Mouse (Mus musculus) spleen, adult 12 weeks (tissue): ENCODE measurements around the gene Dctn5.

Experiments
- DNase-seq: peaks from one replicate; pipeline ENCODE4 v3.0.0; 2022; ENCODE audit warnings: low spot score

Dctn5 gene

DNA sequence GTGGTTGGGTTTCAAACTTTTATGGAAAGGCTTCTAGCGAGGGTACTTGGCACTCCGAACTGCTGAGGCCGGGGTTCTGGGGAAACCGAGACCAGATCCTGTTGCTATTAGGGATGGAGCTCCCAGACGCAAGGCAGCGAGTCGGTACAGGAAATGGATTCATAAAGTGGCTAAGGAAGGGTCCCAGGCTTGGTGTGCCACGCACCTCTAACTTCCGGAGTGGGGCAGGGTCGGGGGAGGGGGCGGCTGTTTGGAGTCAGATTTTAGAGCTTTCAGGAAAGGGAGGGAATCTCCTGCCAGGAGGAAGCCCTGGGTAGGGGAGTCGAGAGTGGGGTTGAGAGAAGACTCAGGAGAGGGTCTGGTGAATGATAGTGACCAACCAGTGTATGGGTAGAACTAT is 27.2 kb downstream of the Dctn5 start:
- DNase-seq = no peak

DNA sequence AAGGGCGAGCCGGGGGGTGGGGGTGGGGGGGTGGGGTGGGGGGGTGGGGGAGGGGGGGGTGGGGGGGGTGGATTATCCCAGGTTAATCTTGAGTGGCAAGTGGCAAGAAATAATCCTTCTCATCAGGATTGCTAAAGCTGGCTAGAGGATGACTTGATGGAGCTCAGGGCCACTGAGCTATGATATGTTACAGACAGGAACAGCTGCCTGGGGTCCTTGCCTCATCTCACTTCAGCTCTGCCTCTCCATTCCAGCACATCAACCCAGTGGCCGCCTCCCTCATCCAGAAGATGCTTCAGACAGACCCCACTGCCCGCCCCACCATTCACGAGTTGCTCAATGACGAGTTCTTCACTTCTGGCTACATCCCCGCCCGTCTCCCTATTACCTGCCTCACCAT is 30.9 kb downstream of the Dctn5 start:
- no peak for DNase-seq

DNA sequence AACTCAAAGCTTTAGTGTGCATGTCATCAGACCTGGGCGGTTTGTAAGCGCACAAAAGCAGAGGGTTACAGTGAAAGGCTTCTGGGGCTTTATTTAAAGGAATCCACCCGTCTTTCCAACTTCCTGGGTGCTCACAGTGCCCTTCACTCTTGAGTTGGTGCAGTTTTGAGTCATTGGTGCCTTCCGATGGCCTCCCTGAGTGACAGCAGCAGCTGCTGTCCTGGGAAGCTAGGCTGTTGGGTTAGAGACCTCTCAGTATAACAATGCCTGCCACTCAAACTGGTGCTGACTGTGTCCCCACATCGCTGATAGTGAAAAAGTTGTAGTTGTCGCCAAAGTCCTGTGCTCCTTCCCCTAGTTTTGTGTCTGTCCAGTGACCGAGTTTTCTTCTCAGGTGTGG is 34.4 kb downstream of the Dctn5 start:
- DNase-seq = no peak

DNA sequence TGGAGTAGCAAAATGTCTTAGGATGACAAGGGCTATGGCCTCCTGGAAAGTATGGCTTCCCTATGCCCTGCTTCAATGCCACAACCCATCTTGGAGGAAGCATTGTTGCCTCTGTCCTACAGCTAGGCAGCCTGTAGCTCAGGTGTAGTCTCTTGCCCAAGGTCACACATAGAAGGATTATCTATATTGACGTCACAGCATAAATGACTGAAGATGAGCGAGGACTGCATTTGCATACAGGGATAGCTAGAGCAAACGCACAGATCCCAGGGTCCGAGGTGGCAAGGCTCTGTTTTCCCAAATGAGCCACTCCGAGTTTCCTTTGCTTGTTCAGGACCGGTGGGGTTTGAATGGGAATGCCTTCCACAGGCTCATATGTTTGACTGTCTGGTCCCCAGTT is 37.9 kb downstream of the Dctn5 start:
- no peak for DNase-seq

DNA sequence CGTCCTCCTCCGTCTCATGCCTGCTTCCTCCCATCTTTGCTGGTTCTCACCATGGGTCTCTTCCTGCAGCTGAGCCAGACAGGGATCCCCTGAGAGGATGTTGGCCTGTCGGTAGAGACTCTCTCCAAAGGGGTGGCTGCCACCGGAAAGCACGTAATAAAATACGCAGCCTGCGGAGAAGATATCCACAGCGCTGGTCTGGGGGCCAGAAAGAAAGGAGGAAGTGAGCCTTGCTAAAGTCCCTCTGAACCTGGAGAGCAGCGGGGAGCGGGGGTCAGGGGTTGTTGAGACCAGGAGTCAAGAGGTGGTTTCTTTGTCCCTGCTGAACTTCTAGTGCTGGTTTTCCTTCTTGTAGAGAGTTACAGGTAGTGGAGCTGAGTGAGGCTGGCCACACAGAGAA is 38.8 kb downstream of the Dctn5 start:
- no peak for DNase-seq

DNA sequence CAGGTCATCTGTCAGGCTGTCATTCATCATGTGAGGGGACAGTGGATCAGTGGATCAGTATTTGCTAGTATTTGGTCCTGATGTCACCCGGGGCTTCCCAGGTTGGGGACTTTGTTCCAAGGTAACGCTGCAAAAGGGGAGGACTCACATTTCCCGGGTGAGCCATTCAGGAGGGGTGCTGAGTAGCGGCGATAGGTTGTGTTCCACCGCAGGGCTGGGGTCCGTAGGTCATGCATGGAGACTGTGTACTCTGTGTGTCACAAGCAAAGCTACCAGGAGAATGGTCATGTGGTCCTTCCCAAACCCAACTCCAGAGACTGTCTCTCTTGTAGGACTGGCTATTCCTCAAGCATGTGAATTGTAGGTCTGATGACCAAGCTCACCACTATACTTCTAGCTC is 47.9 kb downstream of the Dctn5 start:
- DNase-seq = no peak

DNA sequence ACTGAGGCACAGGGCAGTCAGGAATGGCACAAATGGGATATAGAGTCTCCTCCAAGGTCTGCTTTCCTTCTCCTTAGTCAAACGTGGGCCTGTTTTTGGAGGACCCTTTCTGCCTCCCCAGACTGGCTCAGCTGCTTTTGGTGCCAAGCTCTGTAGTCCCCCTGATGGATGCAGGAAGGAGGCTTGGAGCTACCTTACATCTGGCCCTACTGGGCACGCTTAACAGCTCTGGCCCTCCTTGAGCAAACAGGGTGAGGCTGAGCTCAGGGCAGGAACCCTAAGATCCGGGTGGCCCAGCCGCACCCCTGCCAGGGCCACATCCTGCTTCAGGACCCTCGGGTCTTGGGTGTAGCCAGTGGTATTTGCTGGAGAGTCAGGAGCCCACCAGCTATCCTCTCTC is 51.7 kb downstream of the Dctn5 start:
- no peak for DNase-seq

DNA sequence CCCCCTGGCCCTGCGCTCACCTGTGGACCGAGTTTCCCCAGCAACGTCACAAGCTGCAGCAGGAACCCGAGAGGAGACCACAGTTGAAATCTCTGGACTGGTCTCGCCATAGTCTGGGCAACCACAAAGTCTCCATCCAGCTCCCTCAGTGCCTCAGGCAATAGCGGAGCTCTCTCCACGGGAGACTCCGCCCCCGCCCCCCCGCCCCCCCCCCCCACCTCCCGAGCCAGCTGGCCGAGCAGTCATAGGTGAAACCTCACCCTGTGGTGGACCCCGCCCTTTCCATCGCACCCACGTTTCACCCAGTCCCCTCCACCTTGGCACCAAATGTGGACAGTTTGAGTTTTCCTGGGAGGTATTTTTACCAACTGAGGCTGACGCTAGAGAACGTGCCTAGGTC is 53.2 kb downstream of the Dctn5 start, which contains the start of gene Ern2:
TSS of gene Ern2 (minus strand) at position 165 of the 400 bp plus-strand sequence.
- no peak for DNase-seq

DNA sequence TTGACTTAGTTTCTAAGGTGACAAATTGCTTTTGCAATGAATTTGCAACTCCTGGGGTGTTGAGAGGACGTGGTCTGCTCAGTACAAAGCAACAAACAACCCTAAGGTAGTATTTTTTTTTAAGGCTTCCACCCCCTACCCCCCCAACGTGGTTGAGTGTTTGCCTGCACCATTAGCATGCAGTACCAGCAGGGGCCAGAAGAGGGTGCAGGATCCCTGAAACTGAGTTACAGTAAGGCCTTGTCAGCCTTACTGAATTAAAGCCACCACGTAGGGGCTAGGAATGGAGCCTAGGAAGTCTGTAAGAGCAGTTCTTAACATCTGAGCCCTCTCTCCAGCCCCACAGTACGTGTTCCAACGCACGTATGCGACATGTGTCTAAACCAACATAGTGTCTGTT is 56.6 kb downstream of the Dctn5 start:
- peak; percentile 54 for DNase-seq

DNA sequence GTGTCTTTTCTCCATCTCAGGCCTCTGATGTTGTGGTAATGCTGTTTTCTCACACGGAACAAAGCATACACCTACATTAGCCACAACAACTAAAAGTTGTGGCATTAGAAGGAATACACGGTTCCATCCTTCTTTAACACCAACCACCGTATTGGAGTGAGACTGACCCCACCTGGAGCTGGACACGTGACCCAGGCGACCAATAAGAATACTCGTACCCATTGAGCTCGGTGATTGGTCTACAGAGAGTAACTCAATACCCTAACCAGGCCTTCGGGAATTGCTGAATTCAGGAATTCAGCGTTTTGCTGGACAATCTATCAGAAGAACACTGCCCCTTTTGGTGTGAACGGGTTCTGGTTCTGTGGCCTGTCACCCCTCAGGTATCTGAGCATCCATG is 58.3 kb downstream of the Dctn5 start:
- no peak for DNase-seq

DNA sequence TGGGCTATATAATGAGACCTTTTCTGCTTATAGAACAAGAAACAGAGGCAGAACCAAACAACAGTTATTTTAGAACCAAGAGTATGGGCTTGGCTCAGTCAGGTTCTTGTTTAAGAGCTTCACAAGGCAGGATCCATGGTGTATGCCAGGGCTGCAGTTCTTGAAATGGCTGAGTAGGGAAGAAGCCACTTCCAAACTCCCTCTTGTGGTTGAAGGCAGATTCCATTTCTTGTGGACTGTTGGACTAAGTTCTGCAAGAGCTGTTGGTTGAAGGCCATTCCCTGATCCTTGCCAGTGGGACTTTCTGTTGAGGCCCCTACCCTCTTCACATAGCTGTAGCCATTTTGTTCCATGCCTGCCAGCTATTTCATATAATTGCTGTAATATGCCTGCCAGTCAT is 61.1 kb downstream of the Dctn5 start:
- DNase-seq = no peak

DNA sequence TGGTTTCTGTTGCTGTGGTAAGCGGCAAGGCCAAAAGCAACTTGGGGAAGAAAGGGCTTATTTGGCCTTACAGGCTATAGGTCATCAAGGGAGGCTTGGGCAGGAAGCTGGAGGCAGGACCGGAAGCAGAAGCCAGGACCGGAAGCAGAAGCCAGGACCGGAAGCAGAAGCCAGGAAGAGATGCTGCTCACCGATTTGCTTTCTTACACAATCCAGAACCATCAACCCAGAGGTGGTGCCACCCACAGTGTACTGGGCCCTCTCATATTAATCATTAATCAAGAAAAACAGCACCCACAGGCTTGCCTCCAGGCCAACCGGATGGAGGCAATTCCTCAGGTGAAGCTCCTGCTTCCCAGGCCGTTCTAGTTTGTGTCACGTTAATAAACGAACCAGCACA is 63.9 kb downstream of the Dctn5 start:
- no peak for DNase-seq

DNA sequence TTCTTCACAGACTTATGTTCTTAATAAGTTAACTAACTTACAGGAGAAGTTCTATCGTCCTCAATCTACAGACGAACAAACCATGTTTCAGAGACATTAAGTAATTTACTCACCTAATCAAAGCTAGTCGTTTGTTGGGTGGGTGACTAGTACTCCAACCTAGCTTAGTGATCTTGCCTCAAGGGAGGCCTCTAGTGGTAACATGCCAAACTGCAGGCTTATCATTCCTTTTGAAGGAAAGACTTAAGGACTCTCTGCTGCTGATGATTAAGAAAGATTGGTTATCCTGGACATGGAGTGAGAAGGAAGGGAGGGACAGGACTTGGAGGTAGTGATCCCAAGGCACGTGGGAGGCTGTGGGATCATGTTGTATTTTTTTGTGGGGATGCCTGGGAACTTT is 64.5 kb downstream of the Dctn5 start:
- DNase-seq = peak; percentile 28
